Mouse (Mus musculus): ENCODE measurements around the gene Dock9.

Dock9 gene

DNA sequence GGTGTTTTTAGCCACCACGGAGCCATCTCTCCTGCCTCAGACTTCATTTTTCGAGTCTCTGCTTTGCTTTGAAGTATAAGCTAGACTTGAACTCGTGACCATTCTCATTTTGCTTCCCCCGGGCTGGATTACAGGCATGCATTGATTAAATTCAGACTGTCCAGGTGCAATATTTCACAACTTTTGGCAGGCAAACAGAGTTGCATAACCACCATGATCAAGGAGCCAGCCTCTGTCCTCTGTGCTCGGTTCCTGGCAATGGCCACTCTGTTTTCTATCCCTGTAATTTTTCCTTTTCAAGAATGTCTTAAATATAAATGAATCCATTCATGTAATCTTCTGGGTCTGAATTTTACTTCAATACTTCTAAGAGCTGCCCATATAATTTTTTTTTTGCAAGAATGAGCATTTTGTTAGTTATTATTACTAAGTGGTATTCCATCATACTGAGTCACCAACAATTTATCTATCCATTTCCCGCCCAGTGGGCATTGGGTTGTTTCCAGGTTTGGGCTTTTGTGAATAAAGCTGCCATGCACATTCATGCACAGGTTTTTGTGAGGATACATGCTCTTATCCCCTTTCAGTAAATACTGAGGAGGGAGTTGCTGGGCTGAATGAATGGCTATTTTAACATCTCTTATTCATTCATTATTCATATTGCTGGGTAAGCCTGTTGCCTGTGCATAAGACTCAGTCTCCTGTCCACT lies 183.0 kb downstream of the Dock9 start:
- no peak for DNase-seq

DNA sequence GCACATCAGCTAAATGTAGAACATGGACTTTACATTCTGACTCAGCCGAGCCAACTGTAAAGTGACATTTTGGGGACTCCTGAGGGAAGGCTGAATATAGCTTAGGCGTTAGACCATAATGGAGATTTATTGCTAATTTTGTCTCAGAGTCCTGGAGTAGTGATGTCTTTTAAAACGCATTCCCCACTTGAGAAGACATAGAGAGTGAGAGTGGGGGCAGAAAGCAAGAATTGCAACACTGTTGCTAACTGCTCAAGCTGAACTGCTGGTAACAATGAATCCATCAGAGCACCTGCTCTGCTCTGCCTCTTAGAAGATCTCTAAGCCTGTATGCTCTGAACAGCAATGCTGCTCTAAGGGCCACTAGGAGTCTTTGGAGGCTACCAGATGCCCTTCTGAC lies 184.1 kb downstream of the Dock9 start:
- DNase-seq = no peak

DNA sequence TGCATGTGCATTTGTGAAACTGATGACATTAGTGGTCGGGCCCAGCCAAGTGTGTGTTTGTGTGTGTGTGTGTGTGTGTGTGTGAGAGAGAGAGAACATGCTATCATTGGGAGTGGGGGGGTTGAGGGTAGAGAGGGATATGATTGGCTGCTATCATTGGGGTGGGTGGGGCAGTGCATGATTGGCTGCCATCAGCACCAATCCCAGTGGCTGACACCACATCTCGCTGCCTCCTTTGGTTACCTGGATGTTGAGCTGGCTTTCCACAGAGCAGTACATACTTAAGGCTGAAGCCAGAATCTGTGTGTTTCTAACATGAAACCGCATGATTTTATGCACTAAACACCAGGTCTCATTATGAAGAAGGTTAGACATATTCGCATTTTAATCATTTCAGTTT lies 184.7 kb downstream of the Dock9 start:
- no peak for DNase-seq

DNA sequence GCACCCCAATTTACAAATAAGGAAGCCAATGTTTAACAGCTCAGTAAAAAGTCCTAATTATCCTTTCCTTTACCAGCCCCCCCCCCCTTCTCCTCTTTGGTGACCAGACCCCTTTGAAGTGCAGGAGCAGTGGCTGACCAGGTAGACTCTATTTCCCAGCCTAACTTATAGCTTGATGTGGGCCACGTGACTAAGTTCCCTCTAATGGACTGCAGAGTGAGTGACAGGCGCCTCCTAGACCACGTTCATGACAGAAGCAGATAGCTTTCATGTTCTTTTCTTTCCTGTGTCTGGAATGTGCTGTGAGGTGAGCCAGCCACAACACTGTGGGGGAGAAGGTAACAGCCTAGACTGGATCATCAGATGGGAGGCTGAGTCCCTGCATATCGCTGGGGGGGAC lies 186.1 kb downstream of the Dock9 start:
- no peak for DNase-seq

DNA sequence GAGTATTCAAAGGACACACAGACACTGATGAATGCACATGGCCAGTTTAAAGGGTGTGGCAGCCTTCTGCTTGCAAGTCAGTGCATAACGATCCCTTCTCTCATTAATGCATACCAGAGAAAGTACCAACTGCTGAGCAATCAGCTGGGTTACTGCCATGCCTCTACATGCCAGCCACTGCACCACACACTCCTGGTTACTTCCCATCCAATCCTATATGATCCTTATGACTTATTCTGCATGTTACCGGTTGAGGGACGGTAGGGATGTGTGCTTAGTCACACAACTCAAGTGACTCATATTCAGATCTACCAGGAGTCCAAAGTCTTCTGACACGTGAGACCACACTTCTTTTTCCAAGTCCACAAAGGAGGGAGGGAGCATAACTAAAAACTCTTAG lies 186.5 kb downstream of the Dock9 start:
- DNase-seq = no peak

DNA sequence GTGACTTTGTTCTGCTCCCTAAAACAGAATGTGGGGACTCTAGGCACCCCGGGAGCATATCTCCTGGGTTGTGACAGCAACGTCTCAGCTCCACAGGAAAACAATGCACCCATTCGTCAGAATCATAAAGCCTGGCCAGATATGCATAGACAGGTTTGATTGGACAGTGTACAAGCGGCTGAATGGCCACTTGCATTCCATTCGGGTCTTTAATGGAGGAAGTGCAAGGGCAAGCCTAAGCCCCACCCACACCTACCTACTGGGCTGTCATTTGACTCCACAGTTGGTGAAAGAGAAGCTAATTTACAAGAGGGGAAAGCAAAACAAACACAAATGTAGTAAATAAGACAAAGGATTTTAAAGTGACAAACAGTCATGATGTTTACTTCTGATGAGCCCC lies 189.1 kb downstream of the Dock9 start:
- DNase-seq = no peak

DNA sequence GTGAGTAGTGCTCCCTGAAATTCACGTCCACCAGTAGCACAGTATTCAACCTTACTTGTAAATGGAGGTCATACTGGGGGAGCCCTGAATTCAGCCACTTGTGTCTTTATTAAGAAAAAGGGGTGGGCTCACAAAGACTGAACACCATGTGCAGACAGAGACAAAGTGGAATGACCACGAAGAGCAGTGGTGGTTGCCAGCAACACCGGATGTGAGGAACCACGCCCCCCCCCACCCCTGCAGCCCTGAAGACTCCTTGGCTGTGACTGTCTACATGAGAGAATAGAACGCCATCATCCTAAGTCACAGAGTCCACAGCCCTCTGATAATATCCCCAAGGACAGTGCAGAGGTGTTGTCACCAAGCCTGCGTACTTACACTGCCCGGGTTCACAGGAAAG lies 191.2 kb downstream of the Dock9 start:
- no peak for DNase-seq

DNA sequence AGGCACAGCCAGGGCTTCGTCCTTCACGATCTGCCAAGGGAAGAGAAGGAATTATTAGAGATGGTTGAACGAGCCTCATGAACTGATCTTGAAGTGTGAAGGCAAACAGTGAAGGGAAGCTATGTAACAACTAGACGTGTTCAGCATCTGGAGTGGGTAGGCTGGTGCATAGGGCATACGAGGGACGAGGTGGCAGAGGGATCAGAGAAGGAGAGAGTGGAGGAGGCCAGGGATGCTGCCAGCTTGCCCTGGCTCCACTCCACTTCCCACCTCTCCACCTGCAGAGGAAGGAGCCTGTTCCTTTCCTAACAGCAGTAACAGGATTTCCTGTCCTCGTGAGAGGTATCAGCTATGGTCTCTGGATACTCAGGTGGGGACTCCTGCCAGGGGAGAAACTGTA lies 192.4 kb downstream of the Dock9 start:
- DNase-seq = no peak

DNA sequence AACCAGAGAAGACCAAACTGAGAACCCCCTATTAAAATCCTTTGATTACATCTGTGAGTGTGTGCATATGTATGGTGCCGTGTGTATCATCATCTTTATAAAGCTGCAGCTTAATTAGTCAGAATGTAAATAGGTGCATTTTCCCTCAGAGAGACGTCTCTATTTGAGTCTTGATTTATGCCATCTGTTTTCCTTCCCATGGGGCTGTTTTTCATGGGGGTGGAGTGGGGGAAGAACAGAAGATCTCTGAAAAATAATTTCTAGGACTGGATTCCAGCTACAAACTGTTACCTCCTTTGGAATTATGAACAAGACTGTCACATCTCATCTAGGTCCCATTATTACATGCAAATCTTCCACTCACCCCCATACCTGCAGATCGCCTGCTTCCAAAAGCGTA lies 193.1 kb downstream of the Dock9 start:
- no peak for DNase-seq

DNA sequence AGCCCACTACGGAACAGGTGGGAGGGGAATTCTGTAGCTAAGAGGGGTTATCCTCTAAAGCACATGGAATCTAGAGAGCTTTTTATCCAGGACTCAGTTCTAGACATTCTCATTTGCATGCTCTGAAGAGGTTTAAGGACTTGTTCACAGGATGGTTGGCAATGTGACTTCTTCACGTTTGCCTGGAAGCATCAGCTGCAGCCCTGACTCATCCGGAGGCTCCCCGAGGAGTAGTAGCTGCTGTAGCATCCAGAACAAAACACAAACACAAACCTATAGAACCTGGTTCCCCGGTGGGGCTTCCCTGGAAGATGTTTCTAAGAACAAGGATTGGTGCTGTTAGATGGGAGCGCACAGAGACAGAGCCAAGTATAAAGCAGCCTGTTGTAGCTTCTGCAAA lies 195.0 kb downstream of the Dock9 start:
- no peak for DNase-seq

DNA sequence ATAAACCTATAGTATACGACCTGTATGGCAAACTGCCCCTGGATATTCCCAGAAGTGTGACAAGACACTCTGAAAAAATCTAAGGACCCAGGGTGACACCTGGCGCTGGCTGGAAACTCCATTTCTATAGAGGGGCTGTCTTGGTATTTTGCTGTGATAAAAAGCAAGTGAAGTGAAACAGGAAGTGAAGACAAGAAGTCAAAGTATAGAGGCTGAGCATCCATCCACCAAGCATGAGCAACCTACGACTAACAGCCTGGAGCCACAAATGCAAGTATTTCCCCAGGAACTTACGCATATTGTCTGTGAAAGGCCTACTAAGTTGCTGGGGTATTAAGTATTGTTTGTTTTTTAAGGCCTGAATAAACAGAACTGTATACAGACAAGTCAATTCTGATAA lies 197.1 kb downstream of the Dock9 start:
- no peak for DNase-seq

DNA sequence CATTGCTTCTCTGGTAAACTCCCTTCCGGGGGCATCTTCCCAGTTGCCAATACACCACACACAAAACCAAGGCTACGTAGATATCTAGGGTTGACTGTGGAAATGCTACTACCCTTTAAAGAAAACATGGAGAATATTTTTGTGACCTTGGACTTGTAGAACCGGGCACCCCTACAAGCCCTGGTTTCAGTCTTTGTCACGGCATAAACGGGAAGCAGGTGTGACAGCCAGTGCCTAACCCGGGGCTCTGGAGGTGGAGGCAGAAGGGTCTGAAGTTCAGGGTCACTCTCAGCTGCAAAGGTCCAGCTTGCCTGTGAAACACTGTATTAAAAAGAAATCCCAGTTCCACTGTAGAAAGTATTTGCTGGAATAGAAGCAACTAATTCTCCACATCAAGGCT lies 200.6 kb downstream of the Dock9 start:
- DNase-seq = no peak

DNA sequence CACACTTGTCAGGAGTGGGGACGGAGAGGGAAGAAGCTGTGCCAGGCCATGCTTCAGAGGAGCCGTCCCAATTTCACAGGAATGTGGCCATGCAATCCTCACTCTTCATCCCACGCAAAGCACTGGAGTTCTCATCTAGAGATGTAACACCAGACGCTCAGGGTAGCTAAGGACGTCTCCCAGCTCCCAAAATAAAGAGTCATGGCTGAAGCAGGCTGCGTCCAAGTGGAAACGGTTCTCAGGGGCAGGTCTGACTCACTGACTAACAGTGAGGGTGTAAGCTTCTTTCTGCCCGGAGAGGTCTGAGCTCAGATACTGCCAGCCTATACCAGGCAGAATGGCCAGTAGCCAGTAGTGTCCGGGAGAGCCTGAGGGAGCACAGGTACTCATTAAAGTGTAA lies 201.0 kb downstream of the Dock9 start:
- DNase-seq = no peak

DNA sequence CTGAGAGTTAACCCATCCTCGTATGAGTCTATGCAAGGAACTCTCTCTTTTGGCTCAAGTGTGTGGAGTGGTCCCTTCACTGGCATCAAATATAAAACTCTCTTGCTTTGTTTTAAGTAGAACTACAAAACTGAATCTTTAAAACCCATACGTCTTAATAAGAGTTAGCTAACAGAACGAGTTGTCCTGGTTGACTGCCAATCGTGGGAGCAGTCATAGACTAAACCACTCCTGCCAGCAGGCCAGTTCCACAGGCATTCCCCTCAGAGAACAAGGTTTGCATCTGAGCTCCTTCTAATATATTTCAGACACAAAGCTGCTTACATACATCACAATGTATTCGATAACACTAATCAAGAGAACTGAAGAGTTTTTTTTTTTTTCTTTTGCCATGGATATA lies 203.0 kb downstream of the Dock9 start:
- DNase-seq = no peak

DNA sequence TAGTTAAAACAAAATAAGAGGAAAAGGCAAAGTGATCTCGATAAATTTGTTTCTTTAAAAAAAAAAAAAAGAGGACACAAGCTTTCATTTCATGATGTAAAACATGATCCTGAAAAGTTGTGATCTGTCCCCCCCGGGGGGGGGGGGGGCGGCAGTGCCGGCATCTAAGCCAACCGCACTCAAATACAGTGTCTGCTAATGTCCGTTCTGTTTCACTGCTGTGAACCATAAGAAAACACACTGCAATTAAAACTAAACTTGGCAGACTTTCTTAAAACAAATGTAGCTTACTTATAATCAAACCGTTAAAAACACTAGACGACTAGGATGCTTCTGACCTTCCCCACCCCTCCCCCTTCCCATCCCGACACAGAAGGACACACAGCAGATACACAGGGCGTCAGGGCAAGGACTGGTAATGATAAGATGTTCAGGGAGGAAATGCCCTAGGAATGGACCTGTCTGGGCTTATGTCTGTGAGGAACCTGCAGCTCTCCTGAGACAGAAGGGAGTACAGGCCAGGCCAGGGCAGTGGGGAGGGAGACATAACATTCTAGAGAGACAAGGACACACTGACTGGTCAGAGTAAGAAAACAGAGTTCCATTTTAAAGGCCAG lies 204.2 kb downstream of the Dock9 start:
- no peak for DNase-seq

DNA sequence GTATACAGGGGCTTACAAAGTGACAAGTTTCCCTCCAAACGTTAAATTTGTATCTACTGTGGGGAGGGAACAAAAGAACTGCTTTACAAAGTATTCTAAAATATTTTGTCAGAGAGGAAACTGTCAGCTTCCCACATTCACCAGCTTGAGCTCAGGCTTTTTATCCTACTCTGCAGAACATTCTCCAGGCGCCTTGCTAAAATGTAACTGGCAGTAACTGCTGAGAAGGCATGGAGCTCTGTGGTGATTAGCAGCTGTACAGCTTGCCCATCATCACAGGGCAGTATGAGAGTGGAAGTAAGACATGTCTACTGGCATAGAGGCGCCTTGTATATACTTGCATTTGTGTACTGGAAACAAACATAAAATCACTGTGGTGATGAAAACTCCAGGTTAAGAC lies 204.7 kb downstream of the Dock9 start:
- DNase-seq = no peak

DNA sequence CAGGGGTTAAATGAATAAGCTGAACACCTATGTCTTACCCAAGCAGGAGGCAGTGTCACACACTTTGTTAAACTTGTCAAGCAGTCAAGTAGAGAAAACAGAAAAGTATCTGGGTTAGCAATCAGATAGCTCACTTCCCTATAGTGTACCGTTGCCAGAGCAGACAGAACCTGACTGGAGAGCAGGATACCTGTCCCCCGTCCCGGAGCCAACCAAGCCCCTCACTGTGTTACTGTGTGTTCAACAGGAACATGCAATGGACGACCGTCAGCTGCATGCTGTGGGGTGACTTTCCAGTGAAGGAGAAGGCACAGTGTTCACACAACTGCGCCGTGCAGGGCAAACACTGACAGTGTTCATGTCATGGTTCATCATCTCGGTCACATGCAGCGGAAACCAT lies 205.3 kb downstream of the Dock9 start:
- DNase-seq = no peak

DNA sequence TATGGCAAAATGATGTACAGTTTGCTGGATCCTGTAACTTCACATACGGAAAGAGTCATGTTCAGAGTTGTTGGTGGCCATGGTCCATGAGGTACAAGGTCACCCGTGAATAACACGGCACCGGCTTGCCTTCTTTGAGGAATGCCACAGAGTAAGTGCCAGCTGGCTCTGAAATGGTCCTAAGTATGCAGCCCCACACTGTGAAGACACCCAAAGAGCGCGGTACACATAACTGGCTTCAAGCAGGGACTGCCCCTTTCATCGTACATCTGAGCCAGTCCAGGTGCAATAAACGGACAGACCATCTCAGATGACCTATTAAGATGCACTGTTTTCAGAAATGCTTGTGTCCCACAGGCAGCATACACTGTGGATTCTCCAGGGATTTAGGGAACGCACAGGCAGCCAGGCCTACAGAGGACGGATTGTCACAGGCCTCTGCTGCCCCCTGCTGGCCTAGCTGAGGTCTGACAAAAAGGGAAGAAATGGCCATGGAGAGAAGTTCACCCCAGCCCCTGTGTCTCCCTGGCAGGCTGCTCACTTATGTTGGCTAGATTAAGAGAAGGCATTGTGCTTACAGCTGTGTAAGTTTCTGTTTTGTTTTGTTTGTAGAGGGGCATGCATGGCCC lies 208.4 kb downstream of the Dock9 start:
- peak; percentile 61 for DNase-seq

DNA sequence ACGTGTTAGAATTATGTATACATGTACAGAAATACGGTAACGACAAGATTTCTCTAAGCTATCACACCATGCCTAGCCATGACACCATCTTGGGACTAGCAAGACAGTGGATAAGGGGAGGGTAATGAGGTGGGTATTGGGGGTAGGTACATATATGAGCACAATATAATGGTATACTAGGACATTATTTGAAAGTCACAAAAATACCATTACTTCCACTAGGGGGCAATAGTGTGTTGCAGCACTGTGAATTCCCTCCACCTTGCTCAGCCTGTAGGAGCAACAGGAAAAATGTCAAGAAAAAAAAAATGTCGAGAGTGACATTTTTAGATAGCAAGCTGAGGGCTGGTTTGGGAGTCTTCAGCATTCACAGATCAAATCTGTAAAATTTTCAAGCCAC lies 209.2 kb downstream of the Dock9 start:
- DNase-seq = no peak

DNA sequence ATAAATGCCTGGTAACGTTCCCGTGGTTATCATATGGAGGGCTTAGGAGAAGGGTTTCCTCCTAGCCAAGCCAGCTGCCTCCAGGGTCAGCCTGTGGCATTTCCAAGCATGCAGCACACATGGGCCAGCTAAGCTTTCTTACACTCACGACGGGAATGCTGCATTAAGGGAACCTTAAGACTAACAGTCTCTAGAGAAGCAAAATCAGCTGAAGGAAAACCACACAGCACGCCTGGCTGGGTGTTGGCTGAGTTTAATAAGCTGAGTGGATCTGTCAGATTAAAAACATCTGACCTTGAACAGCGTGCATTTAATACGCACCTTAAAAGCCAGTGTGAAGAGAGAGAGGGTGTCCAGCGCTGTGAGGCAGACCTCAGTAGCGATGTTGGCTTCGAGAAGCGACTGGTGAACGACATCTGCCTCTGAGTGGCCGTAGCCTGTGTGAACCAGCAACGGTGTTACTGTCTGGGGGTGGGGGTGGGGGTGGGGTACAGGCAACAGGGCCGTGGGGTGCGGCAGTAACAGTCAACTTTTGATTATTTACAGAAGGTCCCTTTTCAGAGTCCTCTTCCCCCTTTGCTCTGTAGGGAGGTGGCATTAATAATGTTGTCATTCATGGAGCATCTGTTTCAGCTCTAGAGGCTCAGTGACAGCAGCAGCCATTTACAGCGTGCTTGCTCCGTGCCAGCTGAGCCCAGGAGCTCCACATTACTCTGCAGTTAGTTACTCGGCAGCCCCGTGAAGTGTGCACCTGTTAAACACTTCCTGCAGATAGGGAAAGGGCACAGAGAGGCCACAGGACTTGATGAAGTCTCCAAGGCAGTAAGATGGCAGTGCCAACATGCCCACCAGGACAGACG lies 211.5 kb downstream of the Dock9 start:
- no peak for DNase-seq

DNA sequence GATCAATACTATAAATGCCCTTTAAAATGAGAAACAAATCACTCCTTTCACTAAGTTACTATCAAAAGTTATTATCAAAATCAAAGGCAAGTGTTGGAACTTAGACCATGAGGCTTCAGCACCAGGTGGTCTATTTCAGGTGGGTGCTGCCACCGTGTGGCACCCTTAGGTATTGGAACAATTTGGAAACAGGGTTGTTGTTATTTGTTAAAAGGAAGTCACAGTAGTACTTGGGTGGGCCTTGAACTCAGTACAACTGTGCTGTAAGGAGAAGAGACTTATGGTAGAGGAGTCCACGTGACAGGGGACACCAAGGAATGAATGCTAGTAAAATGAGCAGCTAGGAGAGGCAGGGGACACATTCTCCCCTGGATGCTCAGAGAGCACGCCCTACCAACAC lies 218.6 kb downstream of the Dock9 start:
- peak; percentile 51 for DNase-seq

DNA sequence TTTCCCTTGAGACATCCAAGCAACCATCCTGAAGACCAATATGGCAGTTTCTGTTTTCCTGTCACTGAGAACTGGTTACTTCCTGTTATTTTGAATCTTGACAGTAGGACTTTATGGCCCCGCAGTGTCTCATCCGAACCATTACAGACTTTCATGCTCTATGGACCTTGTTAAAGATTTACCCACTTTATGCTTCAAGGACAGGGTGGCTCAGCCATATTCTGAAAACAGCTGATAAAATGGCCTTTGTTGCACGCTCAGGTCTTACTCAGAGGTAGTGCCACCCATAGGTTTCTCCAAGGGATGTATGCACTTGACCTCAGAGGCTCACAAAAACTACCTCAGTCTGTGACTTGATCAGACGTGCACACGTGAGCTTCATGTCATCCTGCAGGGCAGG lies 224.2 kb downstream of the Dock9 start:
- no peak for DNase-seq

DNA sequence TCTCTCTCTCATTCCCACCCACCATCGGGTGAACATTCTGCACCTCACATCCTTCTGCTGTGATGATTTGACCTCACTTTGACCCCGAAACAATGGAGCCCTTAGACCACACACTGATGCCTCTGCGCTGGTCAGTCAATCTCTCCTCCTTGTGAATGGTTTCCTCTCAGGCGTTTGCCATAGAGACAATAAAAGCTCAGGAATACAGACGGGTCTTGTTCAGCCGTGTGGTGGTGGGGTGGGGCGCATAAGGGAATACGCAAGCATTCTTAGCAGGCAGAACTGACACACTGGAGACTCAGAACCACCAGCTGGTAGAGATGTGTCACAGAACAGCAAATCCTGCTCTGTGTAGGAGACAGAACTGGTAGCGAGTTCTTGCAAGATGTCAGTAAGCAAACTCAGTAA lies 230.8 kb downstream of the Dock9 start:
- DNase-seq = peak; percentile 45

DNA sequence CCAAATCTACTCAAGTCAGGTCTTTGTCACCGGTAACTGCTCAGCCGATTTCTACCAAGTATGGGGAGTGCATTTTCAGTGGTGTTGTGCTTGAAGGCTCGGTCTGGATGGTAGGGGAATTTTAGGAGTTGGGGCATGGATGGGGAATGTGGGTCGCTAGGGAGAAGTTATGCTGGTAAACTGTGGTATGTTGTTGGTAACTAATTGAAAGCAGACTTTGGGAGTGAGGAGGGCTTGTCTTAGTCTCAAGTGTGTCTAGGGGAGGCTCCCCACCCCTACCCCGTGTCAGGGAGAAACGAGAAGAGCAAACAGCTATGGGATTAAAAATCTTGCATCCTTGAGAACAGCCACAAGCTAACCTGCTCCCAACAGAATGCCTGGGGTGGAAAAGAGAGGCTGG lies 231.7 kb downstream of the Dock9 start:
- DNase-seq = no peak

Measured in right cerebral cortex, postnatal 25 days (tissue).